Mouse (Mus musculus): ENCODE data around the gene Vezf1.
A peak's percentile ranks its signal among the peaks of the same experiment; 100 is the strongest.

Gene Vezf1

GRCm38 (mm10) chr11:88054589-88054988 lies 13.5 kb upstream of the Vezf1 start:
- DNase-seq = peak; percentile 56

DNA sequence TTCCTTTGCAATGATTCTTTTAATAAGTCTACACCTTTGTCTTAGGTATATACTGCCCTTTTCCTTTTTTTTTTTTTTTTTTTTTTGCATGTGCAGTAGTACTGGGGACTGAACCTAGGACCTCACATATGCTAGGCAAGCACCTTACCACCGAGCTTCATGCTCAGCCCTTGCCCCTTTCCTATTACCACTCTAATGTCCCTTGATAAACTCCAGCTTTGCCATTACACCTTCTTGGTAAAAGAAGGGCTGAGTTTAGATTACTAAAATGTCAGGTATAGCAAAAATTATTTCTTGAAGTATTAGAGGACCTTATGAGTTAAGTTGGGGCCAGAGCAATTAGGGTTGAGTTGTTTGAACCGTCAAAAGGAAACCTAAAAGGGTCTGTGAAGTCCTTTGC lies 12.3 kb upstream of the Vezf1 start:
- no peak for DNase-seq

- no peak for DNase-seq
These were observed 10.3 kb upstream of the Vezf1 start for GRCm38 (mm10) chr11:88057788-88058187.

- DNase-seq = no peak
These were observed 8.9 kb upstream of the Vezf1 start for GRCm38 (mm10) chr11:88059141-88059540.

DNA sequence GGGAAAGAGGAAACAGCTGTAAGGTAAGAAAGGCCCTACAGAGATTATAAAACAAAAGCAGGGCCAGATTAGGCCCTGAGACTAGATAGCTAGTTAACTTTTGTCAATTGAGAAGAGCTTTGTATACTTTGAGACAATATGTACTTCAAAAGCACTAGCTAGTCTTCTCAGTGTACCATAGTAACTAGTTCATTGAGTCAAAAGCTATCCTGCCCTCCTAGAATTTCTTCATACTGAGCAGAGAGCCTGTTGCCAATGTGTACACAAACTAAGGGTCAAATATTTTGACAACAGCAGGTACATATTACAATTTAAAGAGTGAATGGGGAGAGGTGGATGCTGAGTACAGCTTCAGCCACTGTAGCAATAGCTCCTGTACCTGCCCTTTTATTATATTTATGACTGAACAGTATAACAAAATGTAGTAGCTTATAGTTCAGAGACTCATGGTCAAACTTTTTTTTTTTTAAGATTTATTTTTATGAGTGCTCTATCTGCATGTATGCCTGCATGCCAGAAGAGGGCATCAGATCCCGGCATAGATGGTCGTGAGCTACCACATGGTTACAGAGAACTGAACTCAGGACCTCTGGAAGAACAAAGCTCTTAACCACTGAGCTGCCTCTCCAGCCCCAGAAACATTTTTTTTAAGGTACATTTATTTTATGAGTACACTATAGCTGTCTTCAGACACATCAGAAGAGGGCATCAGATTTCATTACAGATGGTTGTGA lies 6.0 kb upstream of the Vezf1 start:
- DNase-seq = no peak

DNA sequence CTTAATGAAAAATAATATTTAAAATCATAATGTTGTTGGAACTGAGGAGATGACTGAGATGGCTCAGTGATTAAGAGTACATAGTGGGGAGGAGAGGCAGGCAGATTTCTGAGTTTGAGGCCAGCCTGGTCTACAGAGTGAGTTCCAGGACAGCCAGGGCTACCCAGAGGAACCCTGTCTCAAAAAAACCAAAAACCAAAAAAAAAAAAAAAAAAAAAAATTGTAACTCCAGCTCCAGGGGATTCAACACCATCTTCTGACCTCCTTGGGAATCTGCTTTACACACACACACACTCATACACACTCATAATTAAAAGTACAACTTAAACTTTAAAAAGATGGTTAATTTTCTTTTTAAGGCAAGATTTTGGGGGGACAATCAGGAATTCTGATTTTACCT lies 2.3 kb upstream of the Vezf1 start:
- DNase-seq = no peak

GRCm38 (mm10) chr11:88067191-88067585 lies 891 bp upstream of the Vezf1 start:
- DNase-seq = no peak

DNA sequence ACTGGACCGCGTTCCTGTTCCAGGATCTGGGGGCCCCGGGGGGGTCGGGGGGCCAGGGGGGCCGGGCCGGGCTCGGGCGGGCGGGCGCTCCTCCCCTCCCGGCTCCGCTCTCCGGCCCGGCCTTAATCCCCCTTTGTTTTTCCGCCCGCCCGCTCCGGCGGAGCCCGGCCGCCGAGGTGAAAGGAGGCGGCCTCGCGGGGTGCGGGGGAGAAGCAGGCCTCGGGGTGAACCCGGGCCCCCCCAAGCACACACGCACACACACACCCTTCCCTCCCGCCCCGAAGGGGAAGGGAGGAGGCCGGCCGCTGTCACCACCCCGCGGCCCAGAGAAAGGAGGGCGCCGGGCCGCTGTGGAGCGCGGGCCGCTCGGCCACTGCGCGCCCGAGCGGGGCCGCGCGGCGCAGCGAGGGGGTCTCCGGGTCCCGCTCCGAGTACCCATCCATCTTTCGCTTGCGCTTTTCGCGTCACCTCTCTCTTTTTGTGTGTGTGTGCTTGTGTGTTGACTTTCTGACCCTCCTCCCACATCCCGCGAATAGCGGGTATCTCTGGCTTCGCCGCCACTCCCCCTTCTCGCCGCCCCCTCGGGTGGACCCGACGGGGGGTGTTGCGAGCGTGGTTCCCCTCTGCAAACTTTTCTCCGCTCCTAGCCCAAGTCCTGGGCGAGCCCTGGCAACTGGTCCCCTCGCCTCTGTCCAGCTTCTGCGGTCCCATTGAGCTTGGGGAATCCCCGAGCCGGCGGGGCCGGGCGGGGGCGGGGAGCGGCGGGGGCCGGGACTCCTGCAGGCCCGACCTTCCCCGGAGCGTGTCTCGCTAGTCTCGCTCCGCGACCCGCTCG lies 549 bp downstream of the Vezf1 start:
- peak; percentile 45 for DNase-seq

DNA sequence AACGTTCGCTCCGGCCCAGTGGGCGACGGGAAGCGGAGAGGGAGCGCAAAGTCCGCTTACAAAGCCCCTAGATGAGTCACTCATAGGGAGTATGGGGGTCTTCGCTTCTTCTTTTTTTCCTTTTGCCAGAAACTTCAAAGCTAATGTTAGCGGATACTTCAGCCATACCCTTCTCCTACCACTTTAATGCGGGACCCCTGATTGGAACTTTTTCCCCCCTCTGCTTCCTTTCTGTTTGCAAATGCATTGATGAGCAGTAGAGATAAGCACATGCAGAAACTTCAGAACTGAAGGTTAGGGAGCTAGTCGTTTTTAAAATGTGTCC lies 1.1 kb downstream of the Vezf1 start:
- no peak for DNase-seq

DNA sequence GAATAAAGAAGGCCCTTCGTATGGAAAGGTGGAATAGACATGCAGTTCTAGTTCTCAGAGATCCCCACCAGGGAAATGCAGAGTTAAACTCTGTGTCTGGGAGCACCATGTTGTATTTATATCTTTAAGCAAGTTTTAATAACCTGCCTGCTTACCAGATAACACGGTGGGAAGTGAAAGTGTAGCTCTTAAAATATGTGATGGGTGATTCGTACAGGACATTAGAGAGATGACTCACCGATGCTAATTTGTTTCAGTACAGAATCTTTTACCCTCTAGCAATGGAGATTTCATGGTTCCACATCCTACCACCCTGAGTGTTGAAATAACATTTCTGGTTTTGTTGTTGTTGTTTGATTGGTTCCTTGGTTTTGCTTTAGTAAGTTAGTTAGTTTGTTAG lies 2.3 kb downstream of the Vezf1 start:
- DNase-seq = no peak

DNA sequence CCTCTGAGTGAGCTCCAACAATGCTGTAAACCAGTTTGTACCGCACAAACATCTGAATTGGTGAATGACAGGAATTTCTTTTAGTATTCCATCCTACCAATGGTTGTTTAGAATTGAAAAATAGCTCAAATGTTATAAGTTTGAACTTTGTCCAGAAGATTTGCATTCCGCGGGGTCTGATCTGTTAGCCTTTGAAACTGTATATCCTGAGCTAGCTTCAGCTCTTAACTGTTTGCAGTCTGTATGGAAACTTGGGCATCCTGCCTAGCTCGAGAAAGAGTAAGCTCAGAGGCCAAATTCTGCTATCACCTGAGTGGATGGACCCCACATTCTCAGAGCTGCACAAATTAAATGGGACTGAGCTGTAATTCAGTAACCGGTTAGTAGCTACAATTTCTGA lies 3.0 kb downstream of the Vezf1 start:
- no peak for DNase-seq

DNA sequence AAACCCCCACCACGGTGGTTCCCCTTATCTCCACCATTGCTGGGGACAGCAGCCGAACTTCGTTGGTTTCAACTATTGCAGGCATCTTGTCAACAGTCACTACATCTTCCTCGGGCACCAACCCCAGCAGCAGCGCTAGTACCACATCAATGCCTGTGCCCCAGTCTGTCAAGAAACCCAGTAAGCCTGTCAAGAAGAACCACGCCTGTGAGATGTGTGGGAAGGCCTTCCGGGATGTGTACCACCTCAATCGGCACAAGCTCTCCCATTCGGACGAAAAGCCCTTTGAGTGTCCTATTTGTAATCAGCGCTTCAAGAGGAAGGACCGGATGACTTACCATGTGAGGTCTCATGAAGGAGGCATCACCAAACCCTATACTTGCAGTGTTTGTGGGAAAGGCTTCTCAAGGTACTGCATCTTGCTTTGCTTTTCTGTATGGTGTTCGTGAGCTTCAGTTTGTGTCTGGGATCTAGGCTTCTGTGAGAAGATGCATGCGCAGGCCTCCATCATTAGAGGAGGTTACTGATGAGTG lies 5.3 kb downstream of the Vezf1 start:
- DNase-seq = no peak

- no peak for DNase-seq
These were observed 7.6 kb downstream of the Vezf1 start for GRCm38 (mm10) chr11:88075701-88076100.

GRCm38 (mm10) chr11:88076394-88076793 lies 8.3 kb downstream of the Vezf1 start:
- DNase-seq = no peak

- no peak for DNase-seq
These were observed 15.6 kb downstream of the Vezf1 start for GRCm38 (mm10) chr11:88083699-88084098.

- peak; percentile 90 for DNase-seq
These were observed 18.9 kb downstream of the Vezf1 start for GRCm38 (mm10) chr11:88086737-88087627.

DNA sequence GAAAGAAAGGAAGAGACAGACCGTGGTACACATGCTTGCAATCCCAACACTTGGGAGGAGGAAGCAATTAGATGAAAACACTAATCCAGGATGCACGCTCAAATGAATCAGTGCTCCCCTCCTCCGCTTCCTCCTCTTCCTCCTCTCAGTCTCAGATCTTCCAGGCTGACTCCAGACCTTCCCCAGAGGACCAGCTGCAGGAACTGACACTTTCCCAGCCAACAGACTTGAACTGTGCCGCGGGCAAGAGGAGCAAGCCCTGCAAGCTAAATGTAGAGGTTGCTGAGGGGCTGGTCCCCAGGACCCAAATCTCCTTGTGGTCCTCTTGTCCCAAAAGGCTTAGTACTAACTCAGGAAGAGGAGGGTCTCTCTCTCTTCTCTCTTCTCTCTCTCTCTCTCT lies 21.1 kb downstream of the Vezf1 start:
- no peak for DNase-seq

DNA sequence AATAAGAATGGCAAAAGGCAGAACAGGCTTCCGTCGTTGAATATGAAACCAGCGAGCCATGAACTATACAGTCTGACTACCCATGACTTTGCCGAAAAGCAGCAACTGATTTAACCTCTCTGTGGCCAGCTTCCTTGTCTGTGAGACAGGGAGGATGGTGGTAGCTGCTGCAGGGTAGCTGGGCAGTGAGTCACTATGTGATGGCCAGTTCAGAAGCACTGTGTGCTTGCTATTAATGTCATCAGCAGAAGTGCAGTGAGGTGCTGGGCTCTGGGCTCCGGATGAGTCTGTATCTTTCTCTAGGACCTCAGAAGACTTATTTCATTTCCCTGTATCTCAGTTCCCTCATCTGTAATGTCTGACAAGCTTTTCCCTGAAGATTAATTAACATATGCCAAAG lies 22.2 kb downstream of the Vezf1 start:
- no peak for DNase-seq

- no peak for DNase-seq
These were observed 23.9 kb downstream of the Vezf1 start for GRCm38 (mm10) chr11:88091949-88092348.

DNA sequence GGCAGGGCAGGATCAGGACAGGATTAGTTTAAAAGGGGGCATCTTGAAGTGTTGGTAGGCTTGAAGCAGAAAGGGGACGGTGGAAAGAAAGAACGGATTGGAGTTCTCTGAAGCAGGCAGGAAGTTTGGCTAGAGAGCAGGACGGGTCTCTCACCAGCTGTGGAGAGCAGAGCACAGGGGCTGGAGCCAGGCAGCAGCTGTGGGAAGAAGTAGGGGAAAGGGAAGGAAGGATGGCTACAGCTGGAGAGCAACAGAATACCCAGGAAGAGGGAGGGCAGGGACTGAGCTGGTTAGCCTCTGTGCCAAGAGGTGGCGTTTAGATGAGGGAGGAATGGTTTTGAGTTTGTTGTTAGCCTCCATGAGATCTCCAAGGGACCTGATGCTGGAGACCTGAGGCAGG lies 29.1 kb downstream of the Vezf1 start:
- DNase-seq = no peak

DNA sequence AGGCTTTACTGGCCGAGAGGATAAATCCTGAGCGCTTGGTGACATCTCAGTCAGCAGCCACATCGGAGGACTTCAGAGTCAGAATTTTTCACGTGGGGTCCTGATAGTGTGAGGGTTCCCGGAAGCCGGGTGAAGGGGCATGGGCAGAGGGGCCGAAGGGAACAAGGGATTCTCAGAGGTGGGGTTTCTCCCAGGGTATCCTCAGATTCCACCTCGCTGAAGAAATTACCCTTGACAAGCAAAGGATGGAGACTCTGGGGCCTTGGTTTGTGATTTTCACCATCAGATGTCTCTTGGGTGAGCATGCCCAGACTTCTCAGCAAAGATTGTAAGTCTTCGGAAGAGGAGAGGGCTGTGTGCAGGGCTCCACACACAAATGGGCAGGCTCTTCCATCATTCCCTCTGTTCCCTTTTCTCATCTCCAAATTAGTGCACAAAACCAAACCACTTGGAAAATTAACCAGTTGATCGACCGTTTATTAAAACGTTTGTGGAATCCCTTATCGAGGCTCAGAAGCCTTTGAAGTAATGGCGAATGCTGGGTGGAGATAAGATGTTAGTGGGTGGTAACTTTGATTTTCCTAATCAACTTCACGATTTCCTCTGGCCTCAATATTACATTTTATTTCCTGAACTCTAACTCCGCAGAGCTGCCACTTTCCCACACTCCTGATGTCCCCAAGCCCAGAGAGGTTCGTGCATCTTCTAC lies 30.1 kb downstream of the Vezf1 start, which contains the start of gene Cuedc1:
Gene Cuedc1 (plus strand): TSS at position 38 of the 709 bp plus-strand sequence.
- no peak for DNase-seq

- DNase-seq = peak; percentile 78
These were observed 30.9 kb downstream of the Vezf1 start for GRCm38 (mm10) chr11:88098787-88099598.

All from right cerebral cortex, postnatal 4 days (tissue).